Mouse (Mus musculus) forebrain, embryonic 16.5 days (tissue): ENCODE measurements around the gene Sgms1. TPM values are rescaled to one million over a fixed set of nuclear protein-coding genes. Genes with fewer than 3 reads are reported as not detected.
"Not testable (repeated sequence)": the region's sequence is repeated elsewhere in the genome, so short reads cannot be mapped to it uniquely, and the experiment has no call there.

Experiments
- ATAC-seq: fragments of 200-750 bp; cut with Nextera tagmentation; 2 replicates; pipeline ENCODE4 v1.8.0; 2017; ENCODE audit warnings: mild to moderate bottlenecking, moderate library complexity
- H3K27ac ChIP-seq: fragments of 300-500 bp; sonication (generic); 2 replicates; pipeline ENCODE4 v1.5.1; 2014; ENCODE audit warnings: low read length, control low read depth
- H3K27me3 ChIP-seq: fragments of 300-500 bp; sonication (generic); replicated peaks from 2 replicates; pipeline ENCODE4 v1.6.1; 2014; ENCODE audit warnings: low read length; ENCODE audit not compliant: control insufficient read depth, insufficient read depth
- H3K36me3 ChIP-seq: fragments of 300-500 bp; sonication (generic); 2 replicates; pipeline ENCODE4 v1.6.1; 2014; ENCODE audit not compliant: control insufficient read depth, insufficient read depth
- H3K4me1 ChIP-seq: fragments of 300-500 bp; sonication (generic); replicated peaks from 2 replicates; pipeline ENCODE4 v1.6.1; 2014; ENCODE audit warnings: low read length; ENCODE audit not compliant: control insufficient read depth, insufficient read depth
- H3K4me2 ChIP-seq: fragments of 300-500 bp; sonication (generic); 2 replicates; pipeline ENCODE4 v1.6.1; 2014; ENCODE audit warnings: mild to moderate bottlenecking, low read length, control low read depth
- H3K4me3 ChIP-seq: fragments of 300-500 bp; sonication (generic); replicated peaks from 2 replicates; pipeline ENCODE4 v1.5.1; 2014; ENCODE audit warnings: mild to moderate bottlenecking, low read length, control low read depth
- H3K9ac ChIP-seq: fragments of 300-500 bp; sonication (generic); replicated peaks from 2 replicates; pipeline ENCODE4 v1.6.1; 2014; ENCODE audit warnings: low read depth, low read length, control low read depth
- H3K9me3 ChIP-seq: fragments of 300-500 bp; sonication (generic); 2 replicates; pipeline ENCODE4 v1.6.1; 2016; ENCODE audit warnings: low read length; ENCODE audit not compliant: control insufficient read depth
- WGBS: fragments of 180-500 bp; shearing (Covaris S2); extraction: QIAGEN DNeasy Blood & Tissue Kit; methylation state at CpG from one replicate; pipeline ENCODE4 v1.1.7; 2014; 5-methylcytosine and 5-hydroxymethylcytosine counted together
- polyA plus RNA-seq: library from polyadenylated mRNA; unstranded; fragments of >200 nt; fragmentation: Nextera tagmentation; extraction: Ambion mirVana; gene quantifications from 2 replicates; pipeline ENCODE4 v1.2.1, GENCODE M21; 2015

Gene Sgms1
- polyA plus RNA-seq, 1 experiment from 2014 or later: 16.3 TPM

- no peak for ATAC-seq
- Histone ChIP-seq H3K27me3 (no peaks in the 10 kb centered on the region), H3K9ac (no peak overlapping the region), H3K4me1 (no peaks in the 10 kb centered on the region), H3K4me2 (no peak overlapping the region), H3K36me3 (no peaks in the 10 kb centered on the region), H3K4me3 (no peak overlapping the region), H3K27ac (no peak overlapping the region), H3K9me3 (no peaks in the 10 kb centered on the region)
- WGBS: 87% methylated on average over 4 of the region's 4 CpGs
Observed at GRCm38 (mm10) chr19:32090804-32091203, 298.7 kb downstream of the Sgms1 start.

GRCm38 (mm10) chr19:32088570-32088969 lies 300.9 kb downstream of the Sgms1 start:
- no peak for ATAC-seq
- Histone ChIP-seq H3K9me3 (no peaks in the 10 kb centered on the region), H3K27me3 (no peaks in the 10 kb centered on the region), H3K9ac (no peak overlapping the region), H3K27ac (no peak overlapping the region), H3K4me1 (no peaks in the 10 kb centered on the region), H3K4me3 (no peak overlapping the region), H3K36me3 (no peaks in the 10 kb centered on the region), H3K4me2 (no peak overlapping the region)
- WGBS: 90% methylated on average over 1 of the region's 1 CpGs

- no peak overlapping the region for H3K9ac ChIP-seq
- 88% methylated on average over 6 of the region's 6 CpGs for WGBS
- no peak for ATAC-seq
Observed at GRCm38 (mm10) chr19:32087736-32088470, 301.6 kb downstream of the Sgms1 start.

GRCm38 (mm10) chr19:32084813-32085212 lies 304.7 kb downstream of the Sgms1 start:
- not testable (repeated sequence) for H3K36me3 ChIP-seq, H3K9ac ChIP-seq, H3K4me2 ChIP-seq, H3K9me3 ChIP-seq, H3K4me3 ChIP-seq, H3K27me3 ChIP-seq, H3K27ac ChIP-seq, H3K4me1 ChIP-seq, ATAC-seq
- WGBS: 100% methylated on average over 1 of the region's 1 CpGs

More at GRCm38 (mm10) chr19:32087736-32088470, 301.6 kb downstream of the Sgms1 start:
- Histone ChIP-seq H3K4me2 (no peak overlapping the region), H3K27ac (no peak overlapping the region), H3K4me1 (no peaks in the 10 kb centered on the region), H3K9me3 (no peaks in the 10 kb centered on the region), H3K4me3 (no peak overlapping the region), H3K27me3 (no peaks in the 10 kb centered on the region), H3K36me3 (no peaks in the 10 kb centered on the region)

Other genes with a start within 250 kb of the Sgms1 start
- 54.2 and 66.8 TPM in 2 replicates for gene Rpl9-ps6, start 76.9 kb upstream of the Sgms1 start, polyA plus RNA-seq
- 49.5 TPM in 2 replicates for gene Minpp1, start 96.1 kb upstream of the Sgms1 start, polyA plus RNA-seq
- gene Papss2, start 206.1 kb upstream of the Sgms1 start, polyA plus RNA-seq: 0.51 and 1.4 TPM in 2 replicates